Mouse (Mus musculus): Measurements from ENCODE around the gene Rrp1. TPM values are rescaled to one million over a fixed set of nuclear protein-coding genes. Genes with fewer than 3 reads are reported as not detected.

Gene Rrp1
- polyA plus RNA-seq, 1 experiment from 2014 or later: 171 TPM

GRCm38 (mm10) chr10:78378516-78378915 lies 34.3 kb downstream of the Rrp1 start:
- H3K9me3 ChIP-seq (ENCODE audit: low read length): no peaks in the 10 kb centered on the region
- ATAC-seq (no peak), DNase-seq (ENCODE audit: low spot score) (no peak)
- no peaks in the 10 kb centered on the region for H3K4me1 ChIP-seq (ENCODE audit: insufficient read depth, low read depth, low read length)
- TF ChIP-seq CTCF (IDR thresholded peaks at IDR 0.05): peak; percentile 36
- no peak for TF ChIP-seq EP300 (IDR thresholded peaks at IDR 0.05)
- H3K36me3 ChIP-seq (ENCODE audit: insufficient read depth, low read length): no peaks in the 10 kb centered on the region
- no peak overlapping the region for H3K4me2 ChIP-seq (replicated peaks; ENCODE audit: low read depth, low read length)
- H3K27ac ChIP-seq (ENCODE audit: low read length): no peak overlapping the region
- no peak overlapping the region for H3K9ac ChIP-seq (replicated peaks; ENCODE audit: low read depth)
- WGBS: 94% methylated on average over 7 of the region's 7 CpGs
- H3K4me3 ChIP-seq (ENCODE audit: low read depth, low read length): no peak overlapping the region
- H3K27me3 ChIP-seq (replicated peaks; ENCODE audit: insufficient read depth, low read length): no peaks in the 10 kb centered on the region

GRCm38 (mm10) chr10:78372681-78373668 lies 39.9 kb downstream of the Rrp1 start:
- 69% methylated on average over 27 of the region's 27 CpGs for WGBS
- DNase-seq (ENCODE audit: low spot score): peak; percentile 41
- no peaks in the 10 kb centered on the region for H3K4me1 ChIP-seq (ENCODE audit: insufficient read depth, low read depth, low read length)
- H3K4me3 ChIP-seq (ENCODE audit: low read depth, low read length): no peak overlapping the region
- no peak for TF ChIP-seq CTCF (IDR thresholded peaks at IDR 0.05)
- no peak overlapping the region for H3K4me2 ChIP-seq (replicated peaks; ENCODE audit: low read depth, low read length)
- H3K27ac ChIP-seq (ENCODE audit: low read length): 0 out of 2 replicates have a peak overlapping the region, but pooled peaks have one; percentile 17
- no peaks in the 10 kb centered on the region for H3K27me3 ChIP-seq (replicated peaks; ENCODE audit: insufficient read depth, low read length)
- no peaks in the 10 kb centered on the region for H3K36me3 ChIP-seq (ENCODE audit: insufficient read depth, low read length)
- ATAC-seq: no peak
- no peaks in the 10 kb centered on the region for H3K9me3 ChIP-seq (ENCODE audit: low read length)
- H3K9ac ChIP-seq (replicated peaks; ENCODE audit: low read depth): no peak overlapping the region

- 59% methylated on average over 6 of the region's 6 CpGs for WGBS
- peak overlapping the region; percentile 14; the same call in 1 of the 2 replicates for H3K27ac ChIP-seq (ENCODE audit: low read length)
- no peaks in the 10 kb centered on the region for H3K9me3 ChIP-seq (ENCODE audit: low read length)
- H3K36me3 ChIP-seq (ENCODE audit: insufficient read depth, low read length): no peaks in the 10 kb centered on the region
- peak; percentile 97 for ATAC-seq
- peaks cover 3% of the 10 kb centered on the region; the same call in 1 of the 2 replicates for H3K4me1 ChIP-seq (ENCODE audit: insufficient read depth, low read depth, low read length)
- H3K27me3 ChIP-seq (replicated peaks; ENCODE audit: insufficient read depth, low read length): no peaks in the 10 kb centered on the region
- no peak overlapping the region for H3K4me2 ChIP-seq (replicated peaks; ENCODE audit: low read depth, low read length)
- peak; percentile 91 for DNase-seq (ENCODE audit: low spot score)
- TF ChIP-seq EP300 (IDR thresholded peaks at IDR 0.05): peak; percentile 76
- no peak for TF ChIP-seq CTCF (IDR thresholded peaks at IDR 0.05)
- H3K4me3 ChIP-seq (ENCODE audit: low read depth, low read length): no peak overlapping the region
- H3K9ac ChIP-seq (replicated peaks; ENCODE audit: low read depth): no peak overlapping the region
These were observed 41.1 kb downstream of the Rrp1 start for GRCm38 (mm10) chr10:78371746-78372145.

- DNase-seq (ENCODE audit: low spot score) (no peak), ATAC-seq (no peak)
- H3K27ac ChIP-seq (ENCODE audit: low read length): no peak overlapping the region
- H3K4me2 ChIP-seq (replicated peaks; ENCODE audit: low read depth, low read length): no peak overlapping the region
- peaks cover 6% of the 10 kb centered on the region; the same call in 1 of the 2 replicates for H3K4me1 ChIP-seq (ENCODE audit: insufficient read depth, low read depth, low read length)
- WGBS: 38% methylated on average over 4 of the region's 4 CpGs
- no peak overlapping the region for H3K4me3 ChIP-seq (ENCODE audit: low read depth, low read length)
- no peaks in the 10 kb centered on the region for H3K9me3 ChIP-seq (ENCODE audit: low read length)
- TF ChIP-seq EP300 (IDR thresholded peaks at IDR 0.05) (no peak), CTCF (IDR thresholded peaks at IDR 0.05) (no peak)
- H3K9ac ChIP-seq (replicated peaks; ENCODE audit: low read depth): no peak overlapping the region
- no peaks in the 10 kb centered on the region for H3K36me3 ChIP-seq (ENCODE audit: insufficient read depth, low read length)
- H3K27me3 ChIP-seq (replicated peaks; ENCODE audit: insufficient read depth, low read length): no peaks in the 10 kb centered on the region
These were observed 45.3 kb downstream of the Rrp1 start for GRCm38 (mm10) chr10:78367586-78367985.

- no peak overlapping the region for H3K9ac ChIP-seq (replicated peaks; ENCODE audit: low read depth)
- H3K36me3 ChIP-seq (ENCODE audit: insufficient read depth, low read length): no peaks in the 10 kb centered on the region
- 31% methylated on average over 9 of the region's 9 CpGs for WGBS
- TF ChIP-seq EP300 (IDR thresholded peaks at IDR 0.05) (no peak), CTCF (IDR thresholded peaks at IDR 0.05) (no peak)
- H3K9me3 ChIP-seq (ENCODE audit: low read length): no peaks in the 10 kb centered on the region
- H3K4me1 ChIP-seq (ENCODE audit: insufficient read depth, low read depth, low read length): peaks cover 6% of the 10 kb centered on the region; the same call in 1 of the 2 replicates
- no peak overlapping the region for H3K4me2 ChIP-seq (replicated peaks; ENCODE audit: low read depth, low read length)
- no peak overlapping the region for H3K4me3 ChIP-seq (ENCODE audit: low read depth, low read length)
- no peak for ATAC-seq
- H3K27ac ChIP-seq (ENCODE audit: low read length): peak overlapping the region; percentile 52; the same call in 1 of the 2 replicates
- DNase-seq (ENCODE audit: low spot score): no peak
- no peaks in the 10 kb centered on the region for H3K27me3 ChIP-seq (replicated peaks; ENCODE audit: insufficient read depth, low read length)
These were observed 46.0 kb downstream of the Rrp1 start for GRCm38 (mm10) chr10:78366851-78367312.

- 32% methylated on average over 5 of the region's 5 CpGs for WGBS
These were observed 46.5 kb downstream of the Rrp1 start for GRCm38 (mm10) chr10:78366195-78366834.

More at GRCm38 (mm10) chr10:78366195-78366834, 46.5 kb downstream of the Rrp1 start:
- H3K9me3 ChIP-seq (ENCODE audit: low read length): no peaks in the 10 kb centered on the region
- H3K4me1 ChIP-seq (ENCODE audit: insufficient read depth, low read depth, low read length): peaks cover 6% of the 10 kb centered on the region; the same call in 1 of the 2 replicates
- ATAC-seq: peak; percentile 55; the same call in 1 of the 2 replicates
- no peak overlapping the region for H3K9ac ChIP-seq (replicated peaks; ENCODE audit: low read depth)
- peak; percentile 44 for DNase-seq (ENCODE audit: low spot score)
- H3K4me3 ChIP-seq (ENCODE audit: low read depth, low read length): no peak overlapping the region
- no peaks in the 10 kb centered on the region for H3K36me3 ChIP-seq (ENCODE audit: insufficient read depth, low read length)
- H3K4me2 ChIP-seq (replicated peaks; ENCODE audit: low read depth, low read length): no peak overlapping the region
- TF ChIP-seq CTCF (IDR thresholded peaks at IDR 0.05): no peak
- peak; percentile 50 for TF ChIP-seq EP300 (IDR thresholded peaks at IDR 0.05)
- H3K27ac ChIP-seq (ENCODE audit: low read length): peak overlapping the region; percentile 52; the same call in 1 of the 2 replicates
- no peaks in the 10 kb centered on the region for H3K27me3 ChIP-seq (replicated peaks; ENCODE audit: insufficient read depth, low read length)
